Mouse (Mus musculus): ENCODE data around the gene Ints13. TPM values are rescaled to one million over a fixed set of nuclear protein-coding genes. Genes with fewer than 3 reads are reported as not detected.
"Not testable (repeated sequence)": the region's sequence is repeated elsewhere in the genome, so short reads cannot be mapped to it uniquely, and the experiment has no call there.

Gene Ints13
- polyA plus RNA-seq, 1 experiment from 2014 or later: 59.7 TPM

DNA sequence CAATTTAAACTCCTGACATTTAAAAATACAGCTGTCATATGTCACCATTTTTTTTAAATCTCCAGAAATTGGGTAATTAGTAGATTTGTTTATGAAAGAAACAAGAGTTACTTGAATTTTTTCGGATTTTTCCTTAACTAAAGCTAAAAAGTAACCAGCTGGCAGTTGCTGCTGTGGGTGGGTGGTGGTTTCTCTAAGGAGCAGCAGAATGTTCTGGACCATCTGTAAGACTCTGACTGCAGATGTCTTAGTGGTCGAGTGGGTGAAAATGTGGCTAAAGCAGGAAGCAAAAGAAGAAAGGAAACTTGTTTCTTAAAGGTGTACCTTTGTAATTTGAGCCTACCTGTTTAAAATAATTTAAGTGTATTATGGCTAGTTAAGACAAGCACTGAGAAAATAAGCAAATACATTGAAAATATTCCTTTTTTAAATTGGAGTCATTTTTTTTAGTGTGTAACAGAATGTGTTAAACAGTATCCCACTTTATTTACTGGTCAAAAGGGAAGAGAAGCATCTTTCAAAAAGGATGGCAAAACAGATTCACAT is 2.8 kb upstream of the Ints13 start:
- H3K9ac ChIP-seq: no peak overlapping the region
- H3K27me3 ChIP-seq (replicated peaks): no peaks in the 10 kb centered on the region
- ATAC-seq: no peak
- no peaks in the 10 kb centered on the region for H3K4me1 ChIP-seq (replicated peaks)
- no peaks in the 10 kb centered on the region for H3K9me3 ChIP-seq
- H3K27ac ChIP-seq: no peak overlapping the region
- H3K36me3 ChIP-seq: no peaks in the 10 kb centered on the region
- H3K4me2 ChIP-seq (replicated peaks): no peak overlapping the region
- WGBS: 30% methylated on average over 2 of the region's 2 CpGs
- H3K4me3 ChIP-seq (replicated peaks): no peak overlapping the region

DNA sequence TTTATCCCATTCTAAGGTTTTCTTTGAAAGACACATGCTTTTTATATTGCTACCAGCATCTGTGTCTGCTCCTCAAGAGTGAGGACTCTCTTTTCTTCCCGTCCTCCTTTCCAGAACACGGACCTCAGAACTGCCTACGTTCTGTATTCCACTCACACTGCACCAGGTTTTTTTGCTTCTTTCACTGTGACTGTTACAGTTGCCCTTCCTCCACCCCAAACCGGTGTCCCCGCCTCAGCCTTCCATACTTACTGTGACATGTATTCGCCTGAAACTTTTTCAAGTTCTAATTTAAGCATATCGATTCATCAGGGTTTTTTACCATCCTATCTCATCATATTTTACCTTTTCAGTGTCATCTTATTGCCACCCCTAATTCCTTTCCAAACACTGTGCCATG is 951 bp upstream of the Ints13 start:
- Histone ChIP-seq H3K4me3 (replicated peaks) (peak overlapping the region; percentile 82), H3K27me3 (replicated peaks) (no peaks in the 10 kb centered on the region), H3K4me2 (replicated peaks) (peak overlapping the region; percentile 76), H3K9me3 (no peaks in the 10 kb centered on the region), H3K9ac (peak overlapping the region; percentile 94), H3K4me1 (replicated peaks) (no peaks in the 10 kb centered on the region), H3K27ac (peak overlapping the region; percentile 94), H3K36me3 (no peaks in the 10 kb centered on the region)
- ATAC-seq: no peak
- 9% methylated on average over 7 of the region's 7 CpGs for WGBS

DNA sequence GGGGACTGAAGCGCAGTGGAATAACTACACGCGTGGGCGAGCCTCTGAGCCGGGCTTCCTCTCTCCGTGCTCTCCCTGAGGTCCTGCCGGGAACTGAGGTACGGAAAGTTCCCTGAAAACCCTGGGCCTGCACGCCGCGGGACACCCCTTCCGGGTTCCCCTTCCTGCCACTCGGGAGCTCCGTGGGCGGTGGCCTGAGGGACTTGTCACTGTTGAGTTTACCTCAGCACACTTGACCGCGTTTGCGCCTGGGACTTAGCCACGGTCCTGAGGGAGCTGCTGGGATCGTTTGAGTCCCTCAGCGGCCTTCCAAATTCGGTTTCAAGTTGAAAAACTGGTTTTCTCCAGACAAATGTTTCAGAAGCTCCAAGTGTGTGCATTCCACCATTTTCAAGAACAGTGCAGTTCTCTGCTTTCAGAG is 486 bp upstream of the Ints13 start:
- Histone ChIP-seq H3K4me2 (replicated peaks) (peak overlapping the region; percentile 76), H3K4me1 (replicated peaks) (no peaks in the 10 kb centered on the region), H3K4me3 (replicated peaks) (peak overlapping the region; percentile 82), H3K9ac (peak overlapping the region; percentile 94), H3K27me3 (replicated peaks) (no peaks in the 10 kb centered on the region), H3K27ac (peak overlapping the region; percentile 94), H3K9me3 (no peaks in the 10 kb centered on the region), H3K36me3 (no peaks in the 10 kb centered on the region)
- peak; percentile 66 for ATAC-seq
- under 1% methylated on average over 22 of the region's 22 CpGs for WGBS

DNA sequence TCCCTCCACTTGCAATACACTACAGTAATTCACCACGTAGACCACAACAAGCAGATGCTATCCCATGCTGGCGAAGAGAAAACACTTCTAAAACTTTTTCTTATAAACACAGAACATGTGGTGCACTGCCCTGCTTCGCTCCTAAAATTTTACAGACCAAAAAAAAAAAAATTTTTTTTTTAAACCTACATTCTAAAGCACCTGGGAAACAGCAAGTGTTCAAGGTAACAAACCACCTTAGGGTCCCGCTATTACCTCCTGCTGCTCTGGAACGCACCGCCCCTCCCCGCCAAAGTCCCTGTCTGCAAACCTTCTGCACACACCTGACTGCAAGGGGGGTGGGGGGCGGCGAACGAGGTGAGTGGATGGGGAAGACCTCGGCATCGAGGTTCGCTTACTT is 732 bp downstream of the Ints13 start, which contains the start of gene Fgfr1op2:
TSS of gene Fgfr1op2 (plus strand) at position 301 of the 400 bp plus-strand sequence.
- ATAC-seq: no peak
- Histone ChIP-seq H3K27me3 (replicated peaks) (no peaks in the 10 kb centered on the region), H3K4me2 (replicated peaks) (peak within 1 kb of the TSS; percentile 76), H3K9ac (peak within 1 kb of the TSS; percentile 94), H3K9me3 (no peaks in the 10 kb centered on the region), H3K27ac (peak within 1 kb of the TSS; percentile 94), H3K36me3 (no peaks in the 10 kb centered on the region), H3K4me1 (replicated peaks) (no peaks in the 10 kb centered on the region), H3K4me3 (replicated peaks) (peak within 1 kb of the TSS; percentile 82)
- WGBS: under 1% methylated on average over 13 of the region's 13 CpGs

DNA sequence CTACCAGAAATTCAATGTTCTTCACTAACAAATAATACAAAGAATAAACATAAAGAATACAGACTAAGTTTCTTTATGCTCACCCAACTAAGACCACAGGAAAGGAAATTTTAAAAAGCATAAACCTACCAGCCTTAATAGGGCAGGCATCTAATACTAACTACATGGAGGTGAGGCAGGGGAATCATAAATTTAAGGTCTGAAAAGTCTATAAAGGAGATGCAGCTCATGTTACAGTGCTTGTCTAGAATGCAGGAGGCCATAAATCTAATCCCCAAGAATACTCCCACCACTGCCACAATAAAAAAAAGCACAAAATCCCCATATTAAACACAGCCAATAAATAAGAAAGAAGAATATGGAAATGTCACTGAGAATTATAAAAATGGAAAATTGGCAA is 5.6 kb downstream of the Ints13 start:
- no peak for ATAC-seq
- H3K4me2 ChIP-seq (replicated peaks): no peak overlapping the region
- no peak overlapping the region for H3K4me3 ChIP-seq (replicated peaks)
- no peaks in the 10 kb centered on the region for H3K27me3 ChIP-seq (replicated peaks)
- no peak overlapping the region for H3K9ac ChIP-seq
- no peaks in the 10 kb centered on the region for H3K4me1 ChIP-seq (replicated peaks)
- no peaks in the 10 kb centered on the region for H3K9me3 ChIP-seq
- H3K27ac ChIP-seq: no peak overlapping the region
- H3K36me3 ChIP-seq: no peaks in the 10 kb centered on the region

DNA sequence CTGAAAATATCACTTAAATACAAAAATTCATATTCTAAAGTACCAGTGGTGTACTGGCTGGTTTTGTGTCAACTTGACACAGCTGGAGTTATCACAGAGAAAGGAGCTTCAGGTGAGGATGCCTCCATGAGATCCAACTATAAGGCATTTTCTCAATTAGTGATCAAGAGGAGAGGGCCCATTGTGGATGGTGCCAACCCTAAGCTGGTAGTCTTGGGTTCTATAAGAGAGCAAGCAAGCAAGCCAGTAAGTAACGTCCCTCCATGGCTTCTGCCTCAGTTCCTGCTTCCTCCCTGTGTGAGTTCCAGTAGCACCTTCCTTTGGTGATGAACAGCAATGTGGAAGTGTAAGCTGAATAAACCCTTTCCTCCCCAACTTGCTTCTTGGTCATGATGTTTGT is 15.2 kb downstream of the Ints13 start:
- not testable (repeated sequence) for H3K27me3 ChIP-seq (replicated peaks); H3K9ac ChIP-seq; H3K9me3 ChIP-seq; H3K4me2 ChIP-seq (replicated peaks); H3K4me3 ChIP-seq (replicated peaks); ATAC-seq; H3K4me1 ChIP-seq (replicated peaks); H3K27ac ChIP-seq
- WGBS: 77% methylated on average over 1 of the region's 1 CpGs
- H3K36me3 ChIP-seq: peaks cover 24% of the 10 kb centered on the region

DNA sequence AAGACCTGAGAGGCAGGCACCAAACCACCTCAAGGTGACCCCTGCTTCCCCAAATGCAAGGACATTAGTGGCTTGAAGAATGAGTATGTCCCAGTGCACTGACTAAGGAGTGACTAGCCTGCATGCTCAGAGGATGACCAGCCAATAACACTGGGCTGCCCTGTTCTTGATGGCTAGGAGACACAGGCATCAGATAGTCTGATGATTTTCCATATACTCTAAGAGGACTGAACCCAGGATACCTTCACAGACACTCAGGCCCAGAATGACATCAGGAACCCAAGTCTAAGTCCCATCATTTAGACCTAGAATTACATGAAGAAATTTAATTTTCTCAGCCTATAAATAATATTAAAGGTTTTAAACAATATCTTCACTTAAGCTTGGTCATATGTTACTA is 26.3 kb downstream of the Ints13 start:
- H3K4me1 ChIP-seq (replicated peaks): no peaks in the 10 kb centered on the region
- H3K27ac ChIP-seq: no peak overlapping the region
- H3K9ac ChIP-seq: no peak overlapping the region
- no peak overlapping the region for H3K4me3 ChIP-seq (replicated peaks)
- no peaks in the 10 kb centered on the region for H3K9me3 ChIP-seq
- ATAC-seq: no peak
- no peaks in the 10 kb centered on the region for H3K27me3 ChIP-seq (replicated peaks)
- H3K4me2 ChIP-seq (replicated peaks): no peak overlapping the region
- H3K36me3 ChIP-seq: peaks cover 28% of the 10 kb centered on the region

DNA sequence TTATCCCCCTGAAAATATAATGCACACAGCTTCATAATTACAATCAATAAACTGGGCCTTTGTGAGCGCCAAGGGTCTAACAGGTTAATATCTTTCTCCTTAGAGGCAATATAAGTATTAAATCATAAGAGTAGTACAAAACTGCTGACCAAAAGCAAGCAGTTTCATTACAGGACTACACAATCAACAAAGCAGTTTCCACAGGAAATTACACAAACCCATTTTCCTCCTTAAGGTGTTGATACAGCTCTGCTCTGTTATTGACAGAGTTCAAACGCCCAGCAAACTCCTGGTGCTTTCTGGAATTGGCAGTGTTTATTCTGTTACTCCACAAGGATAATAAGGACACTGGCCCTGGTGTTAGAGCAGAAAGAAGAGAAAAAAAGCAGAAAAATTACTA is 27.2 kb downstream of the Ints13 start:
- Histone ChIP-seq H3K9me3 (no peaks in the 10 kb centered on the region), H3K9ac (no peak overlapping the region), H3K27me3 (replicated peaks) (no peaks in the 10 kb centered on the region), H3K4me2 (replicated peaks) (no peak overlapping the region), H3K4me1 (replicated peaks) (no peaks in the 10 kb centered on the region), H3K36me3 (peaks cover 22% of the 10 kb centered on the region), H3K4me3 (replicated peaks) (no peak overlapping the region), H3K27ac (no peak overlapping the region)
- 81% methylated on average over 2 of the region's 2 CpGs for WGBS
- no peak for ATAC-seq

DNA sequence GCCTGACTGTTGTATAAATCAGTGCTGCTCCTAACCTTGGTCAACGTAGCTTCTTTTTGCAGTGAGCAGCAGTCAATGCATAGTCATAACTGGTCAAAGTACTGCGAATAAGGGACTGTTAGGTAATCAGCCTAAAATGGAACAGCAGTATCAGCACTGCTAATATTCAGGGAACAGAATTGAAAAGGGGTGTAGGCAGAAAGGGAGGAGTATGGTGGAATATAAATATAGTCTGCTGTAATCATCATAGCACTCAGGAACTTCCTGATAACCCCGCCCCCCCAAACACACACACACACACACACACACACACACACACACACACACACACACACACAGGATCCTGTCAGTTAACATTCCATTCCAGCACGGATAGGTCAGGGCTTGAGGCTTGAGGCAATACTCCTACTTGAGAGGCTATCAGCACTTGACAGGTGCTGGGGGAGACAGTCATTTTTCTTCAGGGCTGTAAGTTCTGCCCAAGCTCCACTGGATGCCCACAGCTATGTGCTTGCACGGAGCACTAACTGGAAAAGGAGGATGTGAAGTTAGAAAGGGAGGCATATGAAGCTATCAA is 32.3 kb downstream of the Ints13 start:
- WGBS: 80% methylated on average over 5 of the region's 5 CpGs

DNA sequence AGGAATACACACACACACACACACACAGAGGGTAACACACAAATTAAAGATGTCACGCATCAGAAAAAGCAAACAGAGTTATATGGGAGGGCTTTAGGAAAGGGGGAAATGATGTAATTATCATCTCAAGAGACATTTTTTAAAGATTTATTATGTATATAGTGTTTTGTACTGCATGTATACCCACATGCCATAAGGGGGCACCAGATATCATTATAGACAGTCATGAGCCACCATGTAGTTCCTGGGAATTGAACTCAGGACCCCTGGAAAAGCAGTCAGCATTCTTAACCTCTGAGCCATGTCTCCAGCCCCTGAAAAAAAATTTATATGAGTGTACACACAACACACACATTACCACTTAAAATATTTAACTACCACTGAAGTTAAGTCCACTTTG is 33.0 kb downstream of the Ints13 start:
- 83% methylated on average over 1 of the region's 1 CpGs for WGBS

More for the DNA sequence above, 32.3 kb downstream of the Ints13 start:
- Histone ChIP-seq H3K9ac (no peak overlapping the region), H3K9me3 (no peaks in the 10 kb centered on the region), H3K4me2 (replicated peaks) (no peak overlapping the region), H3K27me3 (replicated peaks) (no peaks in the 10 kb centered on the region), H3K4me3 (replicated peaks) (no peak overlapping the region), H3K36me3 (peaks cover 6% of the 10 kb centered on the region), H3K27ac (no peak overlapping the region), H3K4me1 (replicated peaks) (no peaks in the 10 kb centered on the region)
- no peak for ATAC-seq

DNA sequence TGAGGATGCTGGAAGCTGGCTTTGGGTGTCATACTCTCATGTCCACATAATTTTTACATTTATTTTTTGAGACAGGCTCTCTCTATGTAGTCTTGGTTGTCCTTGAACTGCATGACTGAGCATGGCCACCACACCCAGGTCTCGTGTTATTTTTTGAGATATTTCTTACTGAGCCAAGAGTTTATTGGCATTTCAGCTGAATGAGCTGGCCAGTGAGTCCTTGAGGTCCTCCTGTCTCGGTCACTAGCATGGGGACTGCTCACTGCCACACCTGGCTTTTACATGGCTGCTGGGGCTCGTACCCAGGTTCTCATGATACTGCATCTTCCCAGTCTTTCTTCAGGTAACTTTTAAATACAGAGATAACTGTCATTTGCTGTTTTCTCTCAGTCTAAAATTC is 37.2 kb downstream of the Ints13 start:
- no peaks in the 10 kb centered on the region for H3K9me3 ChIP-seq
- H3K27ac ChIP-seq: no peak overlapping the region
- no peaks in the 10 kb centered on the region for H3K4me1 ChIP-seq (replicated peaks)
- WGBS: 81% methylated on average over 3 of the region's 3 CpGs
- no peak overlapping the region for H3K4me3 ChIP-seq (replicated peaks)
- no peak overlapping the region for H3K9ac ChIP-seq
- no peak overlapping the region for H3K4me2 ChIP-seq (replicated peaks)
- no peak for ATAC-seq
- H3K27me3 ChIP-seq (replicated peaks): no peaks in the 10 kb centered on the region
- 0 out of 2 replicates have a peak, but pooled peaks cover 3% of the 10 kb centered on the region for H3K36me3 ChIP-seq

More for the DNA sequence above, 33.0 kb downstream of the Ints13 start:
- no peaks in the 10 kb centered on the region for H3K9me3 ChIP-seq
- H3K27ac ChIP-seq: no peak overlapping the region
- no peaks in the 10 kb centered on the region for H3K27me3 ChIP-seq (replicated peaks)
- ATAC-seq: no peak
- H3K4me2 ChIP-seq (replicated peaks): no peak overlapping the region
- 0 out of 2 replicates have a peak, but pooled peaks cover 3% of the 10 kb centered on the region for H3K36me3 ChIP-seq
- no peak overlapping the region for H3K4me3 ChIP-seq (replicated peaks)
- H3K4me1 ChIP-seq (replicated peaks): no peaks in the 10 kb centered on the region
- H3K9ac ChIP-seq: no peak overlapping the region

DNA sequence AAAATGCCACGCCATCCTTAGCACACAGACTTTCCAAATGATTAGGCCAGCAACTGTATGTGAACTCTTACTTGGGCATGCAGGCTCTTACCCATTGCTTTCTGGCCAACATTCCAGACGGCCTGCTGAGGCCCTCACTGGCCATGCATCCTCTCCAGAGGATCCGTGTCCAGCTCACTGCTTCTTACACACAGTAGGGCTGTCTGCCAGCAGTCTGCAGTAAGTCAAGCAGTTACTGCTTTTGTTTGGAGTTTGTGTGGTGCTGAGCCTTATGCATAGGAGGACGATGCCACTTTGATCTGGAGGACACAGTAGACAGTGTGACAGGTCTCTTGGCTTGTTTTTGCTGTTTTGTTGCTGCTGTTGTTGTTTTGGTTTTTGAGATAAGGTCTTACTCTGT is 39.0 kb downstream of the Ints13 start:
- H3K27me3 ChIP-seq (replicated peaks): no peaks in the 10 kb centered on the region
- no peak overlapping the region for H3K4me2 ChIP-seq (replicated peaks)
- no peak for ATAC-seq
- no peak overlapping the region for H3K9ac ChIP-seq
- H3K36me3 ChIP-seq: no peaks in the 10 kb centered on the region
- no peak overlapping the region for H3K4me3 ChIP-seq (replicated peaks)
- H3K9me3 ChIP-seq: no peaks in the 10 kb centered on the region
- no peaks in the 10 kb centered on the region for H3K4me1 ChIP-seq (replicated peaks)
- 66% methylated on average over 4 of the region's 4 CpGs for WGBS
- no peak overlapping the region for H3K27ac ChIP-seq

DNA sequence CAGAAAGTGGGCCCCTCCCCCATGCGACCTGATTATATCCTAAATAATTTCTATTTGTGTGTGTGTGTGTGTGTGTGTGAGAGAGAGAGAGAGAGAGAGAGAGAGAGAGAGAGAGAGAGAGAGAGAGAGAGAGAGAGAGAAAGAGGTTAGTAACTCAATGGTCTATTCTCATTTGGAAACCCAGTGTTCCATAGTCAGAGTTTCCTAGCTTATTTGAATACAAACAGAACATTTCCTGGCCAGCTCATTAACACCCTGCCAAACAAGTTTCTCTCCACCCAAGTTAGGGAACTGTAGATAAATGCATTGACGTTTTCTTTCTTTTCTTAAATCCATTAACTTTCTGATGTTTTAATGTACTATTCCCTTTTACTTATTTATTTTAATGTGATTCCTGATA is 39.6 kb downstream of the Ints13 start:
- Histone ChIP-seq H3K4me3 (replicated peaks) (no peak overlapping the region), H3K9ac (no peak overlapping the region), H3K36me3 (no peaks in the 10 kb centered on the region), H3K9me3 (no peaks in the 10 kb centered on the region), H3K4me2 (replicated peaks) (no peak overlapping the region), H3K27ac (no peak overlapping the region), H3K4me1 (replicated peaks) (no peaks in the 10 kb centered on the region), H3K27me3 (replicated peaks) (no peaks in the 10 kb centered on the region)
- ATAC-seq: no peak
- WGBS: 46% methylated on average over 2 of the region's 2 CpGs
